Mouse (Mus musculus): ENCODE measurements at regions not wholly inside any gene's neighbourhood (a gene's known extent, or its start where the extent isn't known, plus 50 kb on each side); places are given as distances from the start of the nearest gene placed in this dataset.

DNA sequence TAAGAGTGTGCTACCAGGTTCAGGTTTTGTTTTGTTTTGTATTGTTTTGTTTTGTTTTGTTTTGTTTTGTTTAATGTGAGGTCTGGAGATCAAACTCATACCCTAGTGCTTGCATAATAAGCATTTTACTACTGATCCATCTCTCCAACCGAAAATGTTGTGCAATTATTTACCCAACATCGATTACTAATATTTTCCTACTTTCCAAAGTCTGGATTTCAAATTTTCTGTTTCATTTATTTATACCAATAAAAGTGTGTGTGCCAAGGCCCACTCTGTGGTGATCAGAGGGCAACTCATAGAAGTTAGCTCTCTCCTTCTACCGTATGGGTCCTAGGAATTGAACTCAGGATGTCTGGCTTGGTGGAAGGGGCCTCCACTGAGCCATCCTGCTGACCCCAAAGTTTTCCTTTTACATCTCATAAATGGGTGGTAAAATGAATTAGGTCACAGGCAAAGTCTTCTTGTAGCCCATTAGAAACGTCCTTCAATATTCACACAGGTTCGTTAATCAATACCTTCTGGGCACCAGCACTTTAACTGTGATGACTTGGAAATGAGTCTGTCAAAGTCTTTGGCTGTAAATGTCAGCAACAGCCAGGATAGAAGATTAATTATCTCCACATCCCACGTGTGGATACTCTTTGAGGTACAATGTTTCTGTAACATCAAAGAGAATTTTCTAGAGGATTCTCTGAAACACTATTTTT is 158.9 kb upstream of the Mgat5 start:
- 83% methylated on average over 6 of the region's 6 CpGs for WGBS
- TF ChIP-seq CTCF (IDR thresholded peaks at IDR 0.05; ENCODE audit: borderline replicate concordance, control insufficient read depth, extremely low read depth, insufficient read depth, low read length, poor library complexity) (no peak), POLR2A (IDR thresholded peaks at IDR 0.05; ENCODE audit: control insufficient read depth, extremely low read depth, insufficient read depth, low read length, poor library complexity) (no peak)
- H3K4me3 ChIP-seq (ENCODE audit: control insufficient read depth, insufficient read depth, low read length), result no peak overlapping the region
- no peaks in the 10 kb centered on the region for H3K36me3 ChIP-seq (ENCODE audit: control insufficient read depth, insufficient read depth, low read length)
- no peak for DNase-seq
- H3K27ac ChIP-seq (ENCODE audit: control insufficient read depth, insufficient read depth, low read length), result no peak overlapping the region
- no peaks in the 10 kb centered on the region for H3K27me3 ChIP-seq (ENCODE audit: control insufficient read depth, insufficient read depth, low read length)
- no peaks in the 10 kb centered on the region for H3K4me1 ChIP-seq (replicated peaks; ENCODE audit: control insufficient read depth, insufficient read depth, low read length)

DNA sequence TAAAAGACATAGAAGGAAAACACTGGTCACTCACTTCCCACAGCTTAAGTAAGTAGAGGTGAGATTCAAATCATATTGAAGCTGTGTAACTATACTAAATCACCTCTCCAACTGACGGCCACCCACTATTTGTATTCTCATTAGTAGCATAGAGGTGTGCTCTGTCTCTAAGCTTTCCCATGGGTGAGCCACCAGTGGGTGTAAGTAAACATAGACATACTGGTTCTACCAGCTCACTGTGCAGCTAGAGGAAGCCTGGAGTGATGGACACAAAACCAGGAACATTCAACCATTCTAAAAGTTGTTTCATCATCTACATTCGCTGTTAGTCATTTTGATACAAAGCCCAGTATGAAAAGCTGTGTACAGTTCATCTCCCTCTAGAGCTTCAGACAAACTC is 170.1 kb upstream of the Mgat5 start:
- 98% methylated on average over 2 of the region's 2 CpGs for WGBS
- Histone ChIP-seq H3K27me3 (ENCODE audit: control insufficient read depth, insufficient read depth, low read length) (no peaks in the 10 kb centered on the region), H3K4me1 (replicated peaks; ENCODE audit: control insufficient read depth, insufficient read depth, low read length) (no peaks in the 10 kb centered on the region), H3K36me3 (ENCODE audit: control insufficient read depth, insufficient read depth, low read length) (no peaks in the 10 kb centered on the region), H3K27ac (ENCODE audit: control insufficient read depth, insufficient read depth, low read length) (no peak overlapping the region), H3K4me3 (ENCODE audit: control insufficient read depth, insufficient read depth, low read length) (no peak overlapping the region)
- DNase-seq, result no peak
- TF ChIP-seq POLR2A (IDR thresholded peaks at IDR 0.05; ENCODE audit: control insufficient read depth, extremely low read depth, insufficient read depth, low read length, poor library complexity) (no peak), CTCF (IDR thresholded peaks at IDR 0.05; ENCODE audit: borderline replicate concordance, control insufficient read depth, extremely low read depth, insufficient read depth, low read length, poor library complexity) (no peak)

DNA sequence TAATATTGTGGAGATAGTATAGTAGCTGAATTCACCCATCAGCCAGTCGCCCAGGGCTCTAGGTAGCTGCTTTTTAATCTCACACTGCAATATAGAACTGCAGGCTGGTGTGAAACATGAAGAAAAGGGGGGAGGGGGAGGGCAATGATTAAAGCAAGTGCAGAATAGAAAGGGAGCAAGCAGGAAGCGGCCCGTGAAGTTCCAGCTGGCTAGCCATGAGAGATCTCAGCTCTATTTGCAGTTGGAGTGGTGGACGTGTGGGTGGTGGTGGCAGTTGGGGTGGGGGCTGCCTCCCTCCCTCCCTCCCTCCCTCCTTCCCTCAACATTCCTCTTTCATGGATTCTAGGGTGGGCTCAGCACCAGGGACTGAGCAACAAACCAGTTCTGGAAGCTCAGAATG is 173.3 kb upstream of the Mgat5 start:
- 61% methylated on average over 4 of the region's 4 CpGs for WGBS
- Histone ChIP-seq H3K4me1 (replicated peaks; ENCODE audit: control insufficient read depth, insufficient read depth, low read length) (no peaks in the 10 kb centered on the region), H3K4me3 (ENCODE audit: control insufficient read depth, insufficient read depth, low read length) (no peak overlapping the region), H3K36me3 (ENCODE audit: control insufficient read depth, insufficient read depth, low read length) (no peaks in the 10 kb centered on the region), H3K27ac (ENCODE audit: control insufficient read depth, insufficient read depth, low read length) (no peak overlapping the region), H3K27me3 (ENCODE audit: control insufficient read depth, insufficient read depth, low read length) (no peaks in the 10 kb centered on the region)
- TF ChIP-seq CTCF (IDR thresholded peaks at IDR 0.05; ENCODE audit: borderline replicate concordance, control insufficient read depth, extremely low read depth, insufficient read depth, low read length, poor library complexity) (no peak), POLR2A (IDR thresholded peaks at IDR 0.05; ENCODE audit: control insufficient read depth, extremely low read depth, insufficient read depth, low read length, poor library complexity) (no peak)
- DNase-seq, result no peak

DNA sequence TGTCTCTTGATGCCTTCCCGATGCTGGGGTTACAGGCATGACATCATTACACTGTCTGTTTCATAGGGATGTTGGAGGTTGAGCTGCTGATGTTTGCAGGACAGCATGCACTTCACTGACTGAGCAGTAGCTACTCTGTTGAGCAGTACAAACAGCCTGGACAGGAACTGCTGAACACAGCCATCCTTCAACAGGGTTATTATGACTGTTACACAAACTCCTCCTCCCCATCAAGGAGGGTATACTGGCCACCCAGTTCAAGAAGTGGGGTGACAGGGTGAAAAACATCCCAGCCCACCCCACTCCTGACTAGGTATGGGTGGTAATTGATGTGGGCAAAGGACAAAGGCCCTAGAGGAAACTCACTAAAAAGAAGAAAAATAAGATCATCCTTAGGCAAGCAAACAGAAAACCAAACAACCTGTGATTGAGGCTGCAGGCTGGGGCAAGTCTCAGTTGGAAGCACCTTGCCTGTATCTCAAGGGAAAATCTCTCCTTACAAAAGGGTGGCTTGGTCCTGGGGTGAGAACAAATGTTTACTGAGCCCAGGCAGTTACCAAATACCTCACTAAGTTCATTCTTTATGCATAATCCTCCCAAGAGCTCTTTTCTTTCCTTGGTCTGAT is 175.8 kb upstream of the Mgat5 start:
- no peaks in the 10 kb centered on the region for H3K36me3 ChIP-seq (ENCODE audit: control insufficient read depth, insufficient read depth, low read length)
- no peaks in the 10 kb centered on the region for H3K27me3 ChIP-seq (ENCODE audit: control insufficient read depth, insufficient read depth, low read length)
- DNase-seq, result no peak
- no peak overlapping the region for H3K4me3 ChIP-seq (ENCODE audit: control insufficient read depth, insufficient read depth, low read length)
- H3K27ac ChIP-seq (ENCODE audit: control insufficient read depth, insufficient read depth, low read length), result no peak overlapping the region
- H3K4me1 ChIP-seq (replicated peaks; ENCODE audit: control insufficient read depth, insufficient read depth, low read length), result no peaks in the 10 kb centered on the region
- TF ChIP-seq POLR2A (IDR thresholded peaks at IDR 0.05; ENCODE audit: control insufficient read depth, extremely low read depth, insufficient read depth, low read length, poor library complexity) (no peak), CTCF (IDR thresholded peaks at IDR 0.05; ENCODE audit: borderline replicate concordance, control insufficient read depth, extremely low read depth, insufficient read depth, low read length, poor library complexity) (no peak)
- 93% methylated on average over 1 of the region's 1 CpGs for WGBS

- TF ChIP-seq CTCF (IDR thresholded peaks at IDR 0.05; ENCODE audit: borderline replicate concordance, control insufficient read depth, extremely low read depth, insufficient read depth, low read length, poor library complexity), result no peak
- no peak for TF ChIP-seq POLR2A (IDR thresholded peaks at IDR 0.05; ENCODE audit: control insufficient read depth, extremely low read depth, insufficient read depth, low read length, poor library complexity)
- no peak for DNase-seq
- Histone ChIP-seq H3K4me1 (replicated peaks; ENCODE audit: control insufficient read depth, insufficient read depth, low read length) (no peaks in the 10 kb centered on the region), H3K36me3 (ENCODE audit: control insufficient read depth, insufficient read depth, low read length) (no peaks in the 10 kb centered on the region), H3K27me3 (ENCODE audit: control insufficient read depth, insufficient read depth, low read length) (no peaks in the 10 kb centered on the region), H3K4me3 (ENCODE audit: control insufficient read depth, insufficient read depth, low read length) (no peak overlapping the region), H3K27ac (ENCODE audit: control insufficient read depth, insufficient read depth, low read length) (no peak overlapping the region)
- 86% methylated on average over 3 of the region's 3 CpGs for WGBS
These were observed 181.7 kb upstream of the Mgat5 start for GRCm38 (mm10) chr1:127023100-127023499.

DNA sequence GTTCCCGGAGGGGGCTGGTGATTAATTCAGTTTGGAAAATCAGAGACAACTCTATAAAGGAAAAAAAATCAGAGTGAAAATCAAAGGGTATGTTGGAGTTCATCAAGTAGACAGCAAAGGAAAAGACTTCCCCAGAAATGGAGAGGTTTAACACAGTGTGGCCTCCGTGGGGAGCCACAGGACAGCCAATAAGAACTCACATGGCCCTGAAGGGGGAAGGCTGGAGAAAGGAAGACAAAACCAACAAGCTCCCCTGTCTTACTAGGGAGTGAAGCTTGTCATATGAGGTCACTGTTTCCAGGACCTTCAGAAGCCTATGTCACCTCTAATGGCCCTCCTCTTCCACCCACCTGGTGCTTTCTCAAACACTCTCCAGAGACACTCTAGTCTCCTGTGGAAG is 187.1 kb upstream of the Nckap5 start:
- DNase-seq, result no peak
- Histone ChIP-seq H3K27me3 (ENCODE audit: control insufficient read depth, insufficient read depth, low read length) (no peaks in the 10 kb centered on the region), H3K36me3 (ENCODE audit: control insufficient read depth, insufficient read depth, low read length) (no peaks in the 10 kb centered on the region), H3K4me3 (ENCODE audit: control insufficient read depth, insufficient read depth, low read length) (no peak overlapping the region), H3K4me1 (replicated peaks; ENCODE audit: control insufficient read depth, insufficient read depth, low read length) (no peaks in the 10 kb centered on the region), H3K27ac (ENCODE audit: control insufficient read depth, insufficient read depth, low read length) (no peak overlapping the region)
- 67% methylated on average over 2 of the region's 2 CpGs for WGBS
- TF ChIP-seq CTCF (IDR thresholded peaks at IDR 0.05; ENCODE audit: borderline replicate concordance, control insufficient read depth, extremely low read depth, insufficient read depth, low read length, poor library complexity) (no peak), POLR2A (IDR thresholded peaks at IDR 0.05; ENCODE audit: control insufficient read depth, extremely low read depth, insufficient read depth, low read length, poor library complexity) (no peak)

Measured in thymus, adult 2 months (tissue).